Mouse (Mus musculus) forebrain, embryonic 10.5 days (tissue): Measurements from ENCODE around the gene Qrich2. TPM values are rescaled to one million over a fixed set of nuclear protein-coding genes. Genes with fewer than 3 reads are reported as not detected.
A peak's percentile ranks its signal among the peaks of the same experiment; 100 is the strongest.
"Not testable (repeated sequence)": the region's sequence is repeated elsewhere in the genome, so short reads cannot be mapped to it uniquely, and the experiment has no call there.

ENCODE experiments used
- DNase-seq: peaks from one replicate; pipeline ENCODE4 v3.0.0-alpha.2; 2017; ENCODE audit warnings: low spot score; ENCODE audit errors: extremely low spot score
- H3K27ac ChIP-seq: fragments of 300-500 bp; sonication (generic); 2 replicates; pipeline ENCODE4 v1.5.1; 2016; ENCODE audit warnings: mild to moderate bottlenecking
- H3K27me3 ChIP-seq: fragments of 300-500 bp; sonication (generic); 2 replicates; pipeline ENCODE4 v1.6.1; 2016; ENCODE audit warnings: mild to moderate bottlenecking; ENCODE audit not compliant: poor library complexity, severe bottlenecking
- H3K36me3 ChIP-seq: fragments of 300-500 bp; sonication (generic); replicated peaks from 2 replicates; pipeline ENCODE4 v1.6.1; 2016; ENCODE audit warnings: mild to moderate bottlenecking, moderate library complexity
- H3K4me1 ChIP-seq: fragments of 300-500 bp; sonication (generic); 2 replicates; pipeline ENCODE4 v1.6.1; 2016
- H3K4me3 ChIP-seq: fragments of 300-500 bp; sonication (generic); 2 replicates; pipeline ENCODE4 v1.5.1; 2016; ENCODE audit warnings: mild to moderate bottlenecking, moderate library complexity
- H3K9me3 ChIP-seq: fragments of 300-500 bp; sonication (generic); 2 replicates; pipeline ENCODE4 v1.6.1; 2016; ENCODE audit warnings: mild to moderate bottlenecking, moderate library complexity
- WGBS: fragments of 180-500 bp; shearing (Covaris S2); methylation state at CpG from one replicate; pipeline ENCODE4 v1.1.7; 2016; 5-methylcytosine and 5-hydroxymethylcytosine counted together
- polyA plus RNA-seq: library from polyadenylated mRNA; unstranded; fragments of >200 nt; fragmentation: Nextera tagmentation; extraction: Ambion mirVana; gene quantifications from 2 replicates; pipeline ENCODE4 v1.2.1, GENCODE M21; 2016

Gene Qrich2
- polyA plus RNA-seq, 1 experiment from 2014 or later = 0.24 TPM

DNA sequence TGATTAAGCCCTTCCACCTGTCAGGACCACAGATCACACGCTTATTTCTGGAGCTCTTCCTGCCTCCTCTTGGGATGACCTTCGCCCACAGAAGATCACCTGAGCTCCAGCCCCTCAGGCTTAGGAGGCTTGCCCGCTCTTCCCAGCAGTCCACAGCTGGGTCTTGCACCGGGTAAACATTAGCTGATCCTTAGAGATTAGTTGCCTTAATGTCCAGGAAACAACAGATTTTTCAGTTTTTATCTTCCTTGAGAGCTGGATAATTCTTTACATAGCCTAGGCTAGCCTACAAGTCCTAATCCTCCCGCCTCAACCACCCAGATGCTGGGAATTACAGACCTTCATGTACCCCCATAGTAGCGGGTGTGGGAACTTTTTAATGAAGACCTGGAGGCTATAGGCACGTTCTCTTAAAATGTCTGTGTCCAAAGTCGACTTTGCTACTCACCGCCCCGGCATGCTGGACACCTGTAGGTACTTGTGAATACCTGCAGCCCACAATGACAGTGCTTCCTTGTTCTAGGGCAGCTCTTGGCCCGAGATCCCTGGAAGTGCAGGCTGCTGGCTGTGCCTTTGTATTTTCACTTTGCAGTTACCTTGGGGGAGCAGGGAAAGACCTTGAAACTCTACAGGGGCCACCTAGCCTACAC is 34.5 kb downstream of the Qrich2 start:
- Histone ChIP-seq H3K27ac (peak overlapping the region; percentile 51; the same call in 1 of the 2 replicates), H3K36me3 (peaks cover 14% of the 10 kb centered on the region), H3K4me1 (peaks cover 59% of the 10 kb centered on the region), H3K4me3 (peak overlapping the region; percentile 24; the same call in 1 of the 2 replicates), H3K9me3 (no peaks in the 10 kb centered on the region), H3K27me3 (peaks cover 22% of the 10 kb centered on the region)
- DNase-seq = no peak
- 46% methylated on average over 11 of the region's 11 CpGs for WGBS

DNA sequence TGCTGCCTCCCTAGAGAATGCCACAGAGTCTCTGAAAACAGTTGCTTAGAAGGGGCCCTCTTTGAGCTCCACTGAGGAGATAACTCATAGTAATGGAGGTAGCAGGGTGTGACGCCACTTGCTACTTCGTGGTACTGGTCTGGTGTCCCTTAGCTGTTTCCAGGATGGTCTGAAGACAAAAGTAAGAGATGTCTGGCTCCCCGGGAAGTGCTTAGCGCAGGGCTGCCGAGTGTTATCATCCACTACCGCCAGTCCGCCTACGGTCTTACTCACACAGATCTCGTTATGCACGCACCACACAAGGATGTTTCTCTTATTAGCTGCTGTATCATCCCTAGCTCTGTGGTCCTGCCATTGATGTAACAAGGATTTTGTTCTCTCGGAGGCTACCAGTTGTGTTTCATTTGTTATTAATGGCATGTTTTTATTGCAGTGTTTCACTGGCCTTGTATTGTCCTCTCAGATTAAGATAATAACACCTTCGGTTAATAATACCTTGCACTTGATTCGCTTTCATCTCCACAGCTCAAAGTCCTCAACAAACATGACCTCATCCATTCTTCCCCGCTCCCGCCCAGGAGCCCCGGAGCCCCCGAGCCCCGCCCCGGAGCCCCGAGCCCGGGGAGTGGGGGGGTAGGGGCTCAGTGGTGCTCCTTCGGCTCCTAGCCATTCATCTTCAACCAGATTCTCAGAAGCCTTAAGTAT is 35.2 kb downstream of the Qrich2 start:
- peak overlapping the region; percentile 51; the same call in 1 of the 2 replicates for H3K27ac ChIP-seq
- WGBS = 40% methylated on average over 22 of the region's 22 CpGs
- H3K9me3 ChIP-seq = no peaks in the 10 kb centered on the region
- peaks cover 7% of the 10 kb centered on the region for H3K36me3 ChIP-seq
- H3K27me3 ChIP-seq = peaks cover 22% of the 10 kb centered on the region
- H3K4me3 ChIP-seq = peak overlapping the region; percentile 24; the same call in 1 of the 2 replicates
- no peak for DNase-seq
- H3K4me1 ChIP-seq = peaks cover 52% of the 10 kb centered on the region

DNA sequence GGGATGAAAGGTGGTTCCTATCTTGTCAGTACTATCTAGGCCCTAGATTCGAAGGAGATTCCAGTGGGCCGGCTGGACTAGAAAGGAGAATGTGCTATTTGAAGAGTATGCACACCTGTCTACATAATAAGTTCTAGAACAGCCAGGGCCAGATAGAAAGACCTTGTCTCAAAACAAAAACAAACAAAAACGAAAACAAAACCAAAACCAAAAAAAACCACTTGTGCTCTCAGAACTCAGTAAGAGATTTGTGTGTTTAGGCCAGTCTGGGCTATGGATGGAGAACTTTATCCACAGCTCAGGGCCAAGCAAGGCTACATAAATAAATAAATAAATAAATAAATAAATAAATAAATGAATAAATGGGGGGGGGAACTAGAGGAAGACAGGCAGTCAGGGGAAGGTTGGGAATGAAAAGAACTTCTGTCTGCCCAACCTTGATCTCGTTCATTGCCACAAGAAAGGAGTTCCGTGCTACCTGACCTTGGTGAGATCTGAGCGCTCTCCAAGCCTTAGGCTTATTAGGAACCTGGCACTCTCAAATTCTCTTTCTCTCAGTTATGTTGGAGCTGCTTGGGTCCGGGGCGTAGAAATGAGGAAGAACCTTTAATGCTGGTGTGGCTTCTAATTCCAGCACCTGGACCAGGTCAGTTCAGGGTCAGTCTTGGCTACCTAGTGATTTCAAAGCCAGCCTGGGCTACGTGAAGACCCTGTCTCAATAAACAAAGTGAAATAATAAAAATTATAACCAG is 36.0 kb downstream of the Qrich2 start:
- DNase-seq = no peak
- peaks cover 43% of the 10 kb centered on the region for H3K4me1 ChIP-seq

DNA sequence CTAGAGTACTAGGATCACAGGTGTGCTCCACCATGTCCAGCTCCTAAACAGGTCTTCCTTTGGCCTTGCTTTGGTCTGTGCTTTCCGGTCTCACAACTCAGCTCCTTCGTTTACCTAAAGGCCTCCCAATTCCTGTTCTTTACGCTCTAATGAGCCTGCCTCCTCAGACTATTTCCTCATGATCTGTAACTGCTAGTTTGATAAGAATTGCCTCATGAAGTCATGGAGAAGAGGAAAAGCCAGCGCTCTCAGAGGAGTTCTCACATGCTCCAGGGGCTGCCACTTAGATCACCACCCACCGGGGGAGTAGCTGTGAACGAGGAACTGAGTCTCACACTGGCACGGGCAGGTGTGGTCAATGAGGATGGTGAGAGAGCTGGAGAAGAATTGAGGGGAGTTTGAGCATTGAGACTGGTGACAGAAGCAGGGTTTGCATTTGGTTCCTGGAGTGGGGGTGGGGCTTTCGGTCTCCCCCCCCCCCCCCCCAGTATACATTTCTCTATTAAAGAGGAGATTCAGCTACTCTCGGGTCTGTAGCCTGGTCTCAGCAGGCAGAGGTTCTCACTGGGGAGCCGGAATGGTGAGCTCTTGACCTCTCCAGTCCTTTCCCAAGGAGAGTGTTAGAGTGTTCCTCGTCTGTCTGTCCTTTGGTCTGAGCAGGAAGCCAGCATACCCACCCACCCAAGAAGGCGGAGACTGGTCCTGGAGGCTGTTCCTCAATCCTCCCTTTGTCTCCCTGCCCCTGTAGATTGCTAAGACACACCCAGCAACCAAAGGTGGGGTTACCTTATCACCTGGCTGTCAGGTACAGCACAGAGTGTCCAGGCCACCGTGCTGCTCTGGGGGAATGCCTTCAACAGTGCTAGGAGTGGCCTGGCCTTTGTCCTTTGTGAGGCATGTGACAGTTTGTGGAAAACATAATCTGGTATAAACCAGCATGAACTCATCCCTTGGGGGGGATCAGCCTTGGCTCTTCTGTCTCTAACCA is 36.9 kb downstream of the Qrich2 start:
- no peaks in the 10 kb centered on the region for H3K36me3 ChIP-seq
- peaks cover 41% of the 10 kb centered on the region for H3K4me1 ChIP-seq
- no peak overlapping the region for H3K4me3 ChIP-seq
- DNase-seq = no peak
- H3K27ac ChIP-seq = peak overlapping the region; percentile 30; the same call in 1 of the 2 replicates
- no peaks in the 10 kb centered on the region for H3K9me3 ChIP-seq
- WGBS = 58% methylated on average over 13 of the region's 13 CpGs
- H3K27me3 ChIP-seq = peaks cover 22% of the 10 kb centered on the region

More for the DNA sequence above, 36.0 kb downstream of the Qrich2 start:
- Histone ChIP-seq H3K27me3 (peaks cover 22% of the 10 kb centered on the region), H3K4me3 (no peak overlapping the region), H3K36me3 (no peaks in the 10 kb centered on the region), H3K27ac (0 out of 2 replicates have a peak overlapping the region, but pooled peaks have one; percentile 30), H3K9me3 (no peaks in the 10 kb centered on the region)
- 88% methylated on average over 9 of the region's 9 CpGs for WGBS

DNA sequence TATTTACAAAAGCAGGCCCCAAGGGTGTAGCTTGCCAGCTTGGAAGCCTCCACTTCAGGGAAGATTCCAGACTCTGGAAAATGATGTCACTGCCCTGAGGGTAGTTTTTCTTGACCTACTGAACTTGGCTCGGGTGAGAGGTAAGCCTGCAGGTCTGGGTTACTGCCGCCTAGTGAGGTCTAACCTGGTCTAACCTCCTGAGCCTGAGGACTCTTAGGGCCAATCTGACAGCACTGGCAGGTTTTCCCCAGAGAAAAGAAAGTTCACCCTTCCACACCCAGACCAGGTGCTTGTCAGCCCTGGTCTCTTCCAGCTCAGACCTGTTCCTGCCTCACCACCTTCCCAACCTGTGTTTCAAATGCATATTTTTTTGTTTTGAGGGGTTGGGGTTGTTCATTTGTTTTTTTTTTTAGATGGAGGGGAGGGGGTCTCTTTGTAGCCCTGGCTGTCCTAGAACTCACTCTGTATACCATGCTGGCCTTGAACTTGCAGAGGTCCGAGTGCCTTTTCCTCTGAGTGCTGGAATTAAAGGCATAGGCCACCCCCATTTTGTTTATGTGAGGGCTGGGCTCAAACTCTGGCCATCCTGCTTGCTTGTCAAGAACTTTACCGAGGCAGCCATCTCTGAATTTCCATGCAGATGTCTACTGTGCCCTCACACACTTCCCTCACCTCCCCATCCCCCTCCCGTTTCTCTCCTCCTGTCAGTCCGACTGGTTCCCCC is 39.0 kb downstream of the Qrich2 start:
- H3K4me1 ChIP-seq = peaks cover 26% of the 10 kb centered on the region
- H3K9me3 ChIP-seq = no peaks in the 10 kb centered on the region
- no peak overlapping the region for H3K4me3 ChIP-seq
- 83% methylated on average over 6 of the region's 6 CpGs for WGBS
- H3K27me3 ChIP-seq = peaks cover 22% of the 10 kb centered on the region
- DNase-seq = no peak
- H3K27ac ChIP-seq = no peak overlapping the region
- H3K36me3 ChIP-seq = no peaks in the 10 kb centered on the region

DNA sequence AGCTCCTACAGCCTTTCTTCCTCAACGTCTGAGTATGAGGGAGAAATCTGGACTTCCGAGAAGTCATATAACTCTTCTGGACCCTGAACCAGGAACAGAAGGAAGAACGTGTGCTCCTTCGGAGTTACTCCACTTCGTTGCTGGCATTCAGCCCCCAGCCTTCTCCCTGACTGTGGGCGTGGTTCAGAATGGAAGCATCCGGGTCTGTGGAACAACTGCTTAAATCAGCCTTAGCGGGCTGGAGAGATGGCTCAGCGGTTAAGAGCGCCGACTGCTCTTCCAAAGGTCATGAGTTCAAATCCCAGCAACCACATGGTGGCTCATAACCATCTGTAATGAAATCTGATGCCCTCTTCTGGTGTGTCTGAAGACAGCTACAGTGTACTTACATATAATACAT is 39.7 kb downstream of the Qrich2 start:
- peaks cover 15% of the 10 kb centered on the region; the same call in 1 of the 2 replicates for H3K27me3 ChIP-seq
- peaks cover 21% of the 10 kb centered on the region for H3K4me1 ChIP-seq
- not testable (repeated sequence) for H3K27ac ChIP-seq, DNase-seq, H3K36me3 ChIP-seq, H3K9me3 ChIP-seq, H3K4me3 ChIP-seq
- 89% methylated on average over 11 of the region's 11 CpGs for WGBS

DNA sequence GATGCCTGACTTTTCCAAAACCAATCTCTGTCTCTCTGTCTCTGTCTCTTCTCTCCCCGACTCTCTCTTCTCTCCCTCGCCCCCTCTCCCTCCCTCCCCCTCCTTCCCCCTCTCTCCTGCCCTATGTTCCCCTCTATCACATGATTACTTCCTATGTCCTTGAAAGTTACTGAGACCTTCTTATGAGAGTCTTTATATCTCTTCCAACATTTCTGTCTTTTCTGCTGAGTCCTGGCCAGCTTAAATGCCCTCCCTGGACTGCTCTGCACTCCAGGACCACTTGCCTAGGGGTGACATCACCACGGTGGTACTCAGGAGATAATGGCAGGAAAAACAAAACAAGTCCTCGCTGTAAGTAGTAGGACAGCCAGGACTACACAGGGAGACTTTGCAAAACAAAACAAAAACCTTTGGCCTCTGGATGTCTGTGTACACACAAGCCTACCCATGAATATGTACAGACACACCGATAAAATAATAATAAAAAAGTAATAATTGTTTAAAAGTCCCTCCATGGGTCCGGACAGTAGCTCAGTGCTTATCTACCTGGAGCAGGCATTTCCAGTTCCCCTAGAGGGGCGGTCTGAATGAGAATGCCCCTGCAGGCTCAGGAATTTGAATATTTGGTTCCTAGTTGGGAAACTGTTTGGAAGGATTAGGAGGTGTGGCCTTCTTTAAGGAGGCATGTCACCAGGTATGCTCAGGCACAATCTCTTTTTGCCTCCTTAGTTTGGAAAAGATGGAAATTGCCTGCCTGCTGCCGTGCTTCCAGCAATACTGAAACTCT is 41.2 kb downstream of the Qrich2 start:
- DNase-seq = no peak

DNA sequence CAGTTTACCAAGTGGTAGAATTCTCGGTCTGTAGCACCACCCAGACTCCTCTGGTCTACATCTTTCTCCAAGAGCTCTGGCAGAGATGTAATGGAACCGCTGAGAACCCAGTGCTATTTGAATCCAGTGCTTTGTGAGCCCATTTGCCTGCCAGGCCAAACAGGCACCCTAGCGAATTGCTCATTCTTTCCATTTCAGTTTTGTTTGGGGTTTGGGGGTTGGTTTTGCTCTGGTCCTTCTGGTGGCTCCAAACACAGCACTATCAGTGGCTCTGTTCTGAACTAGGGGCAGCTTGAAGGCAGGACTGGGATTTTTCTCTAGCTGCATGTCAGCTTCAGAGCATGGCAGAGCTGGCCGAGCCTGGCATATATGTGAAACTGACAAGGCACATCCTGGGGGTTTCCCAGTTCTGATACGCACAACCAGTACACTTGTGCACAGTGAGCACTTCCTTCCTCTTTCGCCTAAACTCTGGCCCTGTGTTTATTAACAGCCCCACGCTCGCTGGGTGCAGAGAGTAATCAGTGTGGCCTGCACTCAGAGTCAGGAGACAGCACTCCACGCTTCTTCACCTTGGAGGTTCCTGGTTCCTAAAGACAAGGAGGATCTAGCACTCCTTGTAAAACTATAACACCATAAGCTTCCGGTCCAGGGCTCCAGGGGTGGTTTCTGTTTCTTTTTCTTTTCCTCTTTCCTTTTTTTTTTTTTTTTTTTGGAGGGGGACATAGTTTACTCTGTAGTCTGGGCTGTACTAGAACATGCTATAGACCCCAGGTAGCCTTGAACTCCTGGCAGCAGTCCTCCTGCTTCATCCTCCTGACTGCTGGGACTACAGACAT is 42.0 kb downstream of the Qrich2 start:
- Histone ChIP-seq H3K36me3 (no peaks in the 10 kb centered on the region), H3K4me3 (no peak overlapping the region), H3K27me3 (0 out of 2 replicates have a peak, but pooled peaks cover 6% of the 10 kb centered on the region), H3K4me1 (peaks cover 8% of the 10 kb centered on the region), H3K9me3 (no peaks in the 10 kb centered on the region), H3K27ac (no peak overlapping the region)
- DNase-seq = no peak
- 85% methylated on average over 10 of the region's 10 CpGs for WGBS

More for the DNA sequence above, 41.2 kb downstream of the Qrich2 start:
- no peak overlapping the region for H3K27ac ChIP-seq
- no peaks in the 10 kb centered on the region for H3K36me3 ChIP-seq
- no peaks in the 10 kb centered on the region for H3K9me3 ChIP-seq
- peaks cover 15% of the 10 kb centered on the region for H3K4me1 ChIP-seq
- 53% methylated on average over 8 of the region's 8 CpGs for WGBS
- no peak overlapping the region for H3K4me3 ChIP-seq
- peaks cover 6% of the 10 kb centered on the region; the same call in 1 of the 2 replicates for H3K27me3 ChIP-seq

DNA sequence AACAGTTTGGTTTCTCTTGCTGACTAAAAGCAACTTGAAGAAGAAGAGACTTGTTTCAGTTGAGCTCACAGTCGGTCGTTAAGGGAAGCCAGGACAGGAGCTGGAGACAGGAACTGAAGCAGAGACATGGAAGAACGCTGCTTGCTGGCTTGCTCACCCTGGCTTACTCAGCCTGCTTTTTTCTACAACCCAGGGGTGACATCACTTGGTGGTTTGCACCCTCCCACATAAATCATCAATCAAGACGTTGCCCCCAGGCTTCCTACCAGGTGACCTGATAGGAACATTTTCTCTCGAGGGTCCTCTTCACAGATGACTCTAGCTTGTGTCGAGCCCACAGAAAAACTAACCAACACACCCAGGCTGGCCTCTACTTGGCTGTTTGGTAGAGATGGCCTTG is 42.8 kb downstream of the Qrich2 start:
- no peak for DNase-seq
- H3K9me3 ChIP-seq = no peaks in the 10 kb centered on the region
- 94% methylated on average over 6 of the region's 6 CpGs for WGBS
- H3K27me3 ChIP-seq = 0 out of 2 replicates have a peak, but pooled peaks cover 6% of the 10 kb centered on the region
- H3K4me3 ChIP-seq = no peak overlapping the region
- peaks cover 14% of the 10 kb centered on the region for H3K4me1 ChIP-seq
- no peak overlapping the region for H3K27ac ChIP-seq
- H3K36me3 ChIP-seq = no peaks in the 10 kb centered on the region

DNA sequence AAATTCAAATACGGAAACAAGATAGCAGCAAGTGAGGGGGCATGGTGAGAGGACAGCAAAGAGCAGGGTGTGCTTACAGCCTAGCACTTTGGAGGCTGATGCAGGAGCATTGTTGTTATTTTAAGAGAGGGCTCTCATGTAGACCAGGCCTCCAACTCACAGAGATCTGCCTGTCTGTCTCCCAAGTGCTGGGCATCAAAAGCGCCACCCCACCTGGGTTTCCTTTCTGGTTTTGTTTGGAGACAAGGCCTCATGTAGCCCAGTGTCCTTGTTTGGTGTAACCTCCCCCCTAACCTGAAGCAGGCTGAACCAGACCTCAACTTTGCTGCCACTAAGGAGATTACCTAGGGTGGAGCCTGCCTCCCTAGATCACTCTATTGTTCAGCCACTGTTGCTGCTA is 43.5 kb downstream of the Qrich2 start:
- Histone ChIP-seq H3K36me3 (no peaks in the 10 kb centered on the region), H3K27me3 (0 out of 2 replicates have a peak, but pooled peaks cover 6% of the 10 kb centered on the region), H3K4me3 (no peak overlapping the region), H3K9me3 (no peaks in the 10 kb centered on the region), H3K27ac (no peak overlapping the region), H3K4me1 (peaks cover 19% of the 10 kb centered on the region)
- WGBS = 84% methylated on average over 2 of the region's 2 CpGs
- no peak for DNase-seq
